Mouse (Mus musculus) embryonic fibroblast, embryonic 13.5 days (primary cell): Measurements from ENCODE around the gene Endou. TPM values are rescaled to one million over a fixed set of nuclear protein-coding genes. Genes with fewer than 3 reads are reported as not detected.

Experiments used
- H3K27ac ChIP-seq: 2 replicates; pipeline ENCODE4 v1.5.1; 2012; ENCODE audit warnings: low read length, control low read depth, inconsistent platforms; ENCODE audit not compliant: insufficient read depth
- H3K4me1 ChIP-seq: 2 replicates; pipeline ENCODE4 v1.6.1; 2011; ENCODE audit warnings: low read length; ENCODE audit not compliant: control insufficient read depth, insufficient read depth
- H3K4me3 ChIP-seq: 2 replicates; pipeline ENCODE4 v1.5.1; 2011; ENCODE audit warnings: mild to moderate bottlenecking, control low read depth, low read length; ENCODE audit not compliant: insufficient read depth
- CTCF ChIP-seq: IDR thresholded peaks from 2 replicates; pipeline ENCODE4 v1.5.1; 2011; ENCODE audit warnings: mild to moderate bottlenecking, control low read depth, low read length, moderate library complexity, borderline replicate concordance; ENCODE audit not compliant: insufficient read depth
- POLR2A ChIP-seq: IDR thresholded peaks from 2 replicates; pipeline ENCODE4 v1.6.1; 2011; ENCODE audit warnings: low read depth, mild to moderate bottlenecking, control low read depth, low read length, moderate library complexity
- polyA plus RNA-seq: library from polyadenylated mRNA; stranded (reverse); fragments of >200 nt; gene quantifications from 2 replicates; pipeline ENCODE4 v1.2.4, GENCODE M21; 2011; ENCODE audit warnings: low read depth; ENCODE audit not compliant: missing spikeins, insufficient read length

Endou gene
- polyA plus RNA-seq, 1 experiment, result not detected

DNA sequence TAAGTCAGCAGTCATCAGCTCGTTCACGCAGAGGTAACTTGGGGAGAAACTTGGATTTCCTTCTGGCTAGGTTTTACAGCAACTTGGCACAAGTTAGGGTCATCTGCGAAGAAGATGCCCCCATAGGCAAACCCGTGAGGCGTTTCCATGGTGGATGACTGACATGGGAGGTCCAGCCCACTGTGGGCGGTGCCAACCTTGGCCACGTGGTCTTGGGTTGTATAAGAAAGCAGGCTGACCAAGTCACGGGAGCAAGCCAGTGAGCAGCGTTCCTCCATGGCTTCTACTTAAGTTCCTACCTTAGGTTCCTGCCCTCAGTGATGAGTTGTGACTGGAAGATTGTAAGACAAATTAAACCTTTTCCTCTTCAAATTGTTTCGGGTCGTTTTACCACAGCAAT lies 849 bp upstream of the Endou start:
- no peaks in the 10 kb centered on the region for H3K4me1 ChIP-seq
- H3K4me3 ChIP-seq, result no peak overlapping the region
- no peak overlapping the region for H3K27ac ChIP-seq
- no peak for TF ChIP-seq POLR2A
- no peak for TF ChIP-seq CTCF

DNA sequence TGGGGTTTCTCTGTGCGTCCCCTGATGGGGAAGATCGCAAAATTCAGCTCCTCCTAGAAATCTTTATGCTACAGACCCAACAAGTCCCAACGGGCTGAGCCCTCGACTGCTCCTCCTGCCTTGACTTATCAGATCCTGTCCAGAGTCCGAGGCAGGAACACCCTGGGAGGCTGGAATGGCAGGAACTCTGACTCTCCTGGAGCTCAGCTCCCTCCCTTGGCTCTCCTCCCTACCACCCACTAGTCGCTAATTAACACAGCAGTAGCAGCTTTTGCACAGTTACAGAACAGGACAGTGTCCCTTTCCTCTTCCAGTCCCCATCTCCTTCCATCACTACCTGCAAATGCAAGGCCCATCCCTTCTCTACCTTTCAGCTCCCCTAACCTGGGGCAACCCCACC lies 774 bp downstream of the Endou start:
- H3K4me1 ChIP-seq, result no peaks in the 10 kb centered on the region
- no peak overlapping the region for H3K27ac ChIP-seq
- TF ChIP-seq POLR2A (no peak), CTCF (no peak)
- H3K4me3 ChIP-seq, result no peak overlapping the region

DNA sequence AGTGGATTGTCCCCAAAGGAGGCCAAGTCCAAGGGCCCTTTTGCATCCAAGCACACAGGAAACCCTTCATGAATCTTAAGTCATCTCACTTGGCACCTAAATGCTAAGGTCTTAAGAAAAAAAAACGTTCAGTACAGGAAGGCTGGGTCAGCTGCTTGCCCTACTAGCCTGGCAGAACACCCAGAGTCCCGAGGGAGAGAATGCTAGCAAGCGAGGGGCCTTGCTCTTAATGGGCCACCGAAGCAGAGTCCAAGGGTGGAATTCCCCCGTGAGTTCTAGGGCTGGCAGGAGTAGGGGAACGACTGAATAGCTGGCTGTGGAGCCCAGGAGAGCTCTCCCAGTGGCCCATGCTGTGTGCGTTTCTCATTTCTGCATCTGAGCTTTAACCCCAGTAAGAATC lies 2.3 kb downstream of the Endou start:
- no peak for TF ChIP-seq POLR2A
- no peak for TF ChIP-seq CTCF
- H3K27ac ChIP-seq, result no peak overlapping the region
- no peak overlapping the region for H3K4me3 ChIP-seq
- no peaks in the 10 kb centered on the region for H3K4me1 ChIP-seq

DNA sequence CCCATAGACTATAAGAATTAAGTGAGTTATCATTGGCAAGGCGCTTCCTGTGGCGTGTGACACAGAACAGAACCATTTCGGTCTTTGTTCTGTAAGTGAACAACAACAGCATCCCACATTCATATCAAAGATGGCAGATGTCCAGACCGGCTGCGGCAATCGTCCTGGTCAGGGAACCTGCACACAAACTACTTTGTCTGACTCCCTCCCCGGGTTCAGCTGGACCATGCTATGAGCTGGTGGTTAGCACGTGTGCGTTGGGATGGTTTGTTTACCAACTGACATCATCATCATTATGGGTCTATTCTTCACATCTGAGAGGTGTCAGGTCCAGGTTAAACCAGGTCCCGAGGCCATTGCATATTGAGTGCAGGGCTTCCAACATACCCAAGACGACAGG lies 2.7 kb downstream of the Endou start:
- no peak overlapping the region for H3K4me3 ChIP-seq
- no peak overlapping the region for H3K27ac ChIP-seq
- no peaks in the 10 kb centered on the region for H3K4me1 ChIP-seq
- TF ChIP-seq CTCF, result no peak
- no peak for TF ChIP-seq POLR2A

DNA sequence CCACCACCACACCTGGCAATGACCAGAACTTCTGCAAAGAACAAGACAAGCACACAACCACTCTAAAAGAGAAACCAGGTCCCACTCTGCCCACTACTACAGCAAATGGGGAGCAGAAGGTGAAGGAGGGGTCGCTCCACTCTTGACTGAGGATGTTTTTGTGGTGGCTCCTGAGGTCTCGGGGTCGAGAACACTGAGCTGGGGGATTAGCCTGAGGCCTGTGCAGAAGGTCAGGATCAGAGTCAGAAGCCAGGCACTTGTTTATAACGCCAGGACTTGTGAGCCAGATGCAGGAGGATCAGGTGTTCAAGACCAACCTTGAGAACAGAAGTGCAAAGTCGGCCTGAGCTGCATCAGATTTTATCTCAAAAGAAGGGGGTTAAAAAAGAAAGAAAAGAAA lies 3.6 kb downstream of the Endou start:
- Histone ChIP-seq H3K4me1 (no peaks in the 10 kb centered on the region), H3K4me3 (no peak overlapping the region), H3K27ac (no peak overlapping the region)
- TF ChIP-seq CTCF (no peak), POLR2A (no peak)

DNA sequence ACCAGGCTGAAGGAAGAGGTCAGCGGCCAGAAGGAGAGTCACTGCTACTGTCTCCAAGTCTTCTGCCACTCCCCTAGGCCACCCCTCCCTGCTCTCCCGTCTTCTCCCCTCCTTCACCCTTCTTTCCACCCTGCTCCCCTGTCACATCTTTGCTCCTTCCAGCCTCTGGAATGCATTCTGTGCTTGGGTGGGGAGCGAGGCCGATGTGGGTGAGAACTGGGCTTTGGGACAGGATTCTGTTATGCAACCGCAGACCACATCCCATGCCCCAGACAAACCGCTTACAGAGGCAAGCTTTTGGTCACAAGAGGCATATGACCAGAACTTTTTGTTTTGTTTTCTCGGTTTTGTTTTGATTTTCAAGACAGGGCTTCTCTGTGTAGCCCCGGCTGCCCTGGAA lies 4.1 kb downstream of the Endou start:
- no peak for TF ChIP-seq CTCF
- TF ChIP-seq POLR2A, result no peak
- H3K4me3 ChIP-seq, result no peak overlapping the region
- H3K4me1 ChIP-seq, result no peaks in the 10 kb centered on the region
- no peak overlapping the region for H3K27ac ChIP-seq

DNA sequence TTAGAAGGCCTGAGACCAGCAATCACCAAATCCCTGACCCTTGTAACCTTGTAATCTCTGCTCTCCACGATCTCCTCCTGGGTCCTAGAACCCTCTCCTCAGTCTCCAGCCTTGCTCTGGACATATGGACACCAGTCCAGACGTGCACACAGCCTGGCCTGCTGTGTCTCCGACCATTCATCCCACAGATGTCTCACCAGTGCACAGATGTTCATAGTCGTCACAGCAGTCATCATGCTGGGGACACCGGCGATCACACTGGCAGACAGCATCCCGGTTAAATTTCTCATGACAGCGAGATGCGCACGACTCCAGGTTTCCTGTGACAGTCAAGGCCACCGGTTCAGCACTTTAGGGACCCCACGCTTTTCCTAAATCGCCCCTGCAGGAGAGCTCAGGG lies 4.8 kb downstream of the Endou start:
- Histone ChIP-seq H3K4me1 (no peaks in the 10 kb centered on the region), H3K4me3 (no peak overlapping the region), H3K27ac (no peak overlapping the region)
- TF ChIP-seq CTCF, result no peak
- TF ChIP-seq POLR2A, result no peak

DNA sequence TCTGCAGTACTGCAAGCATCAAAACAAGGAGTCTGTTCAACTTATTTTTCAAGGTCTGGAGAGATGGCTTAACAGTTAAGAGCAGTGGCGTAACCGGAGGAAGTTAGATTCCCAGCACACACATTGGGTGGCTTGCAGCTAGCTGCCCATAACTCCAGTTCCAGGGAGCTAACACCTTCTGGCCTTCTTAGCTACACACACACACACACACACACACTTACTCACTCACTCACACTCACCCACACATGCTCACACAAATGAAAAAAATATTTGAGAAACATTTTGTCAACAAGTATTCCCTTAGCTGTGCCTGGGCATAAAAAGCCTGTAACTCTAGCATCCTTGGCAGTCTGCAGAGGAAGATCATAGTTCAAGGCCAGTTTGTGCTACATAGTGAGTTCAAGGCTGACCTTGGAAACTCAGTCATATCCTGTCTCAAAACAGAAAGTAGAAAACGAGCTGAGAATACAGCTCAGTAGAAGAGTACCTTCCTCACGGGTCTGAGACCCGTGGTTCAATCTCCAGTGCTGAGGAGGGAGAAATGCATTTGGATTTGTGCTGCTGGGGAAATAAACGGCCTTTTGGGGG lies 5.8 kb downstream of the Endou start:
- Histone ChIP-seq H3K4me1 (no peaks in the 10 kb centered on the region), H3K4me3 (no peak overlapping the region), H3K27ac (no peak overlapping the region)
- TF ChIP-seq POLR2A (no peak), CTCF (no peak)

DNA sequence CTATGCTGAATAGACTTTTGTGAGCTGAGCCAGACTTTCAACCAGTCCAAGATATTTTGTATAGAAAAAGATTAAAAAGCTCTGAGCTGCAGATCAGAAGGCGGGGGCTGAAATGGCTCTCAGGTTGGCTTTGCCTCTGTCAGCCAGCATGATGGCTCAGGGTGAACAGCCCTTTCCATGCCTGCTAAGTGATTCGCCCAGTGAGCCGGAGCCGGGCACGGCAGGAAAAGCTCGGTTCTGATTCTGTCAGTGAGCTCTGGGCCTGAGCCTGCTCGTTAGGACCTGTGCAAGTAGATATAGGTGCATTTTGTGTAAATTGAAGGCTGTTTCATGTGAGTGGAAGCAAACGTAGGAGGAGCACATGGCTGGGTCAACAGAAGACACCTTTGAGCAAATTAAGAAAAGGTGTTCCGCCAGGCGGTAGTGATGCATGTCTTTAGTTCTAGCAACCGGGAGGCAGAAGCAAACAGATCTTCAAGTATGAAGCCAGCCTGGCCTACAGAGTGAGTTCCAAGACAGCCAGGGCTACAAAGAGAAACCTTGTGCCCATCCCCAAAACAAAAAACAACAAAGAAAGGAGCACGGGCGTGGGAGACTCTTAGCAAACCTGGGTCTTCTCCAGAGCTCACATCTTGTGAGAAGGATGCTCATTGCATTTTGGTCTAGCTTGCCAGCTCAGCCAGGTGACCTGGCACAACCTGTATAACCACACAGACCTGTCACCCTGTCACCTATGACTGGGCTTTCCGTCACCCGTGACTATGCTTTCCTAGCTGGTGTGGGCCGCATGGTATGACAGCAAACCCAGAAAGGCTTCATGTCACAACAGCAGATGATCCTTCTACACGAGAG lies 6.6 kb downstream of the Endou start:
- Histone ChIP-seq H3K4me3 (no peak overlapping the region), H3K4me1 (no peaks in the 10 kb centered on the region), H3K27ac (no peak overlapping the region)
- no peak for TF ChIP-seq POLR2A
- TF ChIP-seq CTCF, result no peak

DNA sequence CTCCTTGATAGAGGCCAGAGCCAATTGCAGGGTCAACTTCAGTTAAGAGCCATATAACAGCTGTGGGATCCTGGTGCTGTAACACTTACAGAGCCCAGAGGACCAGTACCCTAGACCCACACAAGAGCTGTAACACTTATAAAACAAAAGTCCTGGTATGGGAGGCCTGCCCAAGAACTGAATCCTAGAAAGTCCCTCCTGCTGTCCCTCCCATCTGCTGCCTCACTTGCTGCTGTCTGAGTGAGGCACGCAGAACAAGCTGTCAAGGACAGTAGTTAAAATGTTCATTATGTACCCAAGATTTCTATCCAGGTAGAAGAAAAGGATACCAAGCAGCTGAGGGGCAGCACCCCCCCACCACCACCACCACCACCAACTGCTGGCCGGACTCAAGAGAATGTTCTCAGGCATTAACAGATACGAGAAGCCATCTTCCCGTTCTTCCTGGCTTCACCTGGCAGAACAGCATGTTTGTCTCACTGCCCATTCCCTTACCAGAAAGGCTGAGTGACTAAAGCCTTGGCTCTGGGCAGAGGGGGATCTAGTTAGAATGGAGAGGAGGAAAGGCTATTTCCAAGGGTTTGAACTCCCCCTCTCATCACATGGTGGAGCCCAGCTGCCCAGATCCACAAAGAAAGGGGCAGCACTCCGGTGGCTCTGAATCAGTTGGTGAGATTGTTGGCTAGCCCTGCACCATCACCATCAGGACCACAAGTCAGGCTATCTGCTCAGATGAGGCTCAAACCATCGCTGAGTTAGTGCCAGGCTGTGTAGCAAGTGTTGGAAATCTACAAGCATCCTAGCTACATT lies 7.4 kb downstream of the Endou start:
- Histone ChIP-seq H3K4me1 (no peaks in the 10 kb centered on the region), H3K27ac (no peak overlapping the region), H3K4me3 (no peak overlapping the region)
- TF ChIP-seq CTCF (no peak), POLR2A (no peak)

DNA sequence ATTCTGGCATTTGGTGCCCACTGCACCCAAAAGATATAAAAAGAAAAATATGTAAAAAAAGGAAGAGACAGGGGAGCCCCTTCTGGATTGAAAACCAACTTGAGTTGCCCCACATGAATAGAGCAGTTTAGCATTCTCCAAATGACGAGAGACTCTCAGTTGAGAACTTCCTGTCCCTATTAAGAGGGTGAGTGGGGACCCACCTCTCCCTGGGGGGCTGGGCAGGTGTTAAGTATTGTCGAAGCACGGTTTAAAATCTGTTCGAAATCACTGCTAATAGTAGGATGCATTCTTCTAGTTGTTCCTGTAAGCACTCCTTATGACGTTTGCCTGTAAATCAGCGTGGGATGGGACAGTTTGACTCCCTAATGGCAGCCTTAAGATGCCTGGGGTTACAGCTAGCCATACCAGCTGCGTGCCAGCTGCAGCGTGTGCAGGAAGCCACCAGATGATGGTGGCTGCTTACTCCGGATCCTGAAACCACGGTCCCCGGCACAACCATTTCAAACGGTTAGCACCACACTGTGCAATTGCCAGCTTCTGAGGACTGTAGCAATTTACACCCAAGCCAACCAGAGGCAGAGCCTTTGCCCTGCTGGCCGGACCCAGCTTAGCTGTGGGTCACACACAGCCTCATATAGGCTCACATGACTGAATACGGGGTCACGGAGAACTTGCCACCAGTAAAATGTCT lies 10.0 kb downstream of the Endou start:
- no peak overlapping the region for H3K4me3 ChIP-seq
- H3K27ac ChIP-seq, result no peak overlapping the region
- H3K4me1 ChIP-seq, result no peaks in the 10 kb centered on the region
- TF ChIP-seq CTCF (no peak), POLR2A (no peak)
